Mouse (Mus musculus) neural tube, embryonic 14.5 days (tissue): ENCODE data around the gene Pfdn2. TPM values are rescaled to one million over a fixed set of nuclear protein-coding genes. Genes with fewer than 3 reads are reported as not detected.

ENCODE experiments used
- ATAC-seq: fragments of 200-750 bp; cut with Nextera tagmentation; 2 replicates; pipeline ENCODE4 v1.8.0; 2017; ENCODE audit warnings: low read depth, mild to moderate bottlenecking, moderate TSS enrichment, moderate library complexity
- H3K27ac ChIP-seq: fragments of 300-500 bp; sonication (generic); 2 replicates; pipeline ENCODE4 v1.5.1; 2014; ENCODE audit warnings: low read depth, mild to moderate bottlenecking, control low read depth, low read length, moderate library complexity, mixed read lengths
- H3K27me3 ChIP-seq: fragments of 300-500 bp; sonication (generic); 2 replicates; pipeline ENCODE4 v1.6.1; 2014; ENCODE audit warnings: low read length; ENCODE audit not compliant: control insufficient read depth, insufficient read depth
- H3K36me3 ChIP-seq: fragments of 300-500 bp; sonication (generic); 2 replicates; pipeline ENCODE4 v1.6.1; 2014; ENCODE audit warnings: low read length, mixed read lengths; ENCODE audit not compliant: control insufficient read depth, insufficient read depth
- H3K4me1 ChIP-seq: fragments of 300-500 bp; sonication (generic); 2 replicates; pipeline ENCODE4 v1.6.1; 2014; ENCODE audit warnings: low read length; ENCODE audit not compliant: control insufficient read depth, insufficient read depth
- H3K4me2 ChIP-seq: fragments of 300-500 bp; sonication (generic); 2 replicates; pipeline ENCODE4 v1.6.1; 2014; ENCODE audit warnings: mild to moderate bottlenecking, low read depth, low read length, control low read depth
- H3K4me3 ChIP-seq: fragments of 300-500 bp; sonication (generic); 2 replicates; pipeline ENCODE4 v1.5.1; 2014; ENCODE audit warnings: low read depth, low read length, control low read depth, mixed read lengths
- H3K9ac ChIP-seq: fragments of 300-500 bp; sonication (generic); replicated peaks from 2 replicates; pipeline ENCODE4 v1.6.1; 2014; ENCODE audit warnings: low read depth, mild to moderate bottlenecking, control low read depth, low read length, mixed read lengths
- H3K9me3 ChIP-seq: fragments of 300-500 bp; sonication (generic); 2 replicates; pipeline ENCODE4 v1.6.1; 2016; ENCODE audit warnings: low read length; ENCODE audit not compliant: control insufficient read depth
- WGBS: fragments of 180-500 bp; shearing (Covaris S2); extraction: QIAGEN DNeasy Blood & Tissue Kit; methylation state at CpG from one replicate; pipeline ENCODE4 v1.1.7; 2014; 5-methylcytosine and 5-hydroxymethylcytosine counted together
- polyA plus RNA-seq: library from polyadenylated mRNA; unstranded; fragments of >200 nt; fragmentation: Nextera tagmentation; extraction: Ambion mirVana; gene quantifications from 2 replicates; pipeline ENCODE4 v1.2.1, GENCODE M21; 2014

Gene Pfdn2
- polyA plus RNA-seq, 1 experiment from 2014 or later: 67.6 TPM

DNA sequence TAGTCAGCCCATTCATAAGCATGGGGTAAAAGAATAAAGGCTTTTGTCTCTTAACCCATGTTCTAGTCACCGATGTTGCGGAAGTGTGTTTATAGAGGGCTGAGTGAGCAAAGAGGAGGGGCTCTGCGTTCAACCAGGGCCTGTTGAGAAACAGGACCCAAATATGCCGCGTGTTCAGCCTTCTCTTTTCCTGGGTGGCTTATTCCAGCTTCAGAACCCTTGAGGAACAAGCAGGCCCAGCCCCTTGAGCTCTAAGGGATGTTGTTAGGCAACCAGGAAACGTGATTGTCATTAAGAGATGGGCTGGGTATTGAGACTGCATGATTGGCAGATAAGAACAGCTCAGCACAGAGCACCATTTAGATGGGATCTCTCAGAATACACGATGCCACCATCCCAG is 20.5 kb downstream of the Pfdn2 start:
- H3K4me2 ChIP-seq: no peak overlapping the region
- H3K4me3 ChIP-seq: no peak overlapping the region
- WGBS: 68% methylated on average over 7 of the region's 7 CpGs
- H3K27ac ChIP-seq: no peak overlapping the region
- ATAC-seq: no peak
- H3K9me3 ChIP-seq: no peaks in the 10 kb centered on the region
- H3K36me3 ChIP-seq: no peaks in the 10 kb centered on the region
- H3K4me1 ChIP-seq: no peaks in the 10 kb centered on the region
- H3K9ac ChIP-seq: no peak overlapping the region
- no peaks in the 10 kb centered on the region for H3K27me3 ChIP-seq

DNA sequence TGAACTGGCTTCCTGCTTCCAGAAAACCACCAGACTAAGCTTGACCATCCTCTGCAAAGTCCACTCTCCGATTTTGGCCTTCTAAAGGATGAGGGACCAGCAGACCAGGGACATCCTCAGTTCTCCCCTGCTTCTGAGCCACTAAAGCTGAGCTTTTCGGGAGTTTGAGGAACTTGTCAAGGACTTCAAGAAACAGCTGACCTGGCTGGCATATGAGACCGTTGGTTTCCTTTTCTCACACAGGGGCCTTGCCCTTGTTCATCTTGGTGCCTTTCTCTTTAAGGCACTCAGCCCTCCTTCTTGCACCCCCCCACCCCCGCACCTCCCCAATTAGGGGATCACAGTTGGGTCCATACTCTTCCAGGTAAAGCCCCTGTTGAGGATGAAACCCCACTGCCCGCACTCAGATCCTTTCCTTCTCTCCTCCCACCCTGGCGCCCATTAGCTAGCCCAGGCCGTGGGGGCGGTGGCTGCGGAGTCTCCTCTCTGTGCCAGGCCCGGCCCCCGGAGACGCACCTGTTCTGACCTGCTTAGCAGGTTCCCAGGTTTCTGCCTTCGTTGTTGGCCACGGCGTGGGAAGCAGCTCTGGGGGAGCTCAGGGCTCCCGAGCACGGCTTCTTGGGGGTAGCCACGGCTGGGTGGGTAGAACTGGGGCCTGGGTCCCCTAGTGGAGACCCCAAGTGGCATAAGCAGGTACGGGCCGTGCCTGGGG is 24.5 kb downstream of the Pfdn2 start, which contains the start of gene Nectin4:
Gene Nectin4, plus strand, starts transcription at position 255 of the 712 bp plus-strand sequence.
- no peak within 1 kb of the TSS for H3K27ac ChIP-seq
- no peak within 1 kb of the TSS for H3K4me2 ChIP-seq
- 39% methylated on average over 20 of the region's 20 CpGs for WGBS
- H3K4me1 ChIP-seq: no peaks in the 10 kb centered on the region
- no peaks in the 10 kb centered on the region for H3K9me3 ChIP-seq
- H3K9ac ChIP-seq: no peak within 1 kb of the TSS
- no peaks in the 10 kb centered on the region for H3K27me3 ChIP-seq
- no peak within 1 kb of the TSS for H3K4me3 ChIP-seq
- no peak for ATAC-seq
- H3K36me3 ChIP-seq: no peaks in the 10 kb centered on the region

DNA sequence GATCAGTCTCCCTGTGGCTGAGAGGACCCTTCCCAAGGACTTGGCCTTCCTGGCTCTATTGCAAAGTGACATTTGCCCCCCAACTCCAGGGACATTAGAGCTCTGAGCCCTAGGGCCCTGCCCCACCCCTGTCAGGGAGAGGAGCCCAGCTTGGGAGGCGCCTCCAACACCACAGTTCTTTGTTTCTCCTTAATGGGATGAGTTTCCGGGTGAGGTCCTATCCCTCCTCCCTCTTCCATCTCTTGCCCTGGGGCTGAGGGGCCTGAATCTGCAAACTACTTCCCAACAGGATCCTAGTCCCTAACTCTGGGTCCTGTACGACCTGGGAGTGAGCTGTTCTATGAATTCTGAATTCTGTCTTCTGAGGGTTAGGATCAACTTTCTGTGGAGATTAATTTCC is 27.4 kb downstream of the Pfdn2 start:
- Histone ChIP-seq H3K4me3 (no peak overlapping the region), H3K9me3 (no peaks in the 10 kb centered on the region), H3K27me3 (no peaks in the 10 kb centered on the region), H3K27ac (no peak overlapping the region), H3K4me2 (no peak overlapping the region), H3K9ac (no peak overlapping the region), H3K36me3 (no peaks in the 10 kb centered on the region), H3K4me1 (no peaks in the 10 kb centered on the region)
- WGBS: 38% methylated on average over 3 of the region's 3 CpGs
- no peak for ATAC-seq

DNA sequence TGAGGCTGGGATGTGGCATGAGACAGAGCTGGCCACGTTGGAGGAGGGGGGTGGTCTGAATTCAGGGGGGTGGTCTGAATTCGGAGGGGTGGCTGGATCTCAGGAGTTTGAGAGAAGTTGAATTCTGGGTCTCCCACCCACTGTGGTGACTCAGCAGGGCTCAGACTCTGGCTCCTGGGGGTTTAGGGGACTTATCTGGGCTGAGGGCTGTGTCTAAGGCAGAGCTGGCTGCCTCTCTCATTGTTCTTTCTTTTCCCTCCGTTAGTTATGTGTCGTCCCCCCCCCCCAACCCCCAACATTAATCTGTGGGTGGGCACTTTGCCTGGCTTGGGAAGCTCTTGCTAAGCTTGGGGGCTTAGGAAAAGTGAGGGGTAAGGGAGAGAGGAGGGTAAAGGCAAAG is 28.5 kb downstream of the Pfdn2 start:
- no peak overlapping the region for H3K4me2 ChIP-seq
- H3K27me3 ChIP-seq: no peaks in the 10 kb centered on the region
- no peaks in the 10 kb centered on the region for H3K36me3 ChIP-seq
- H3K9me3 ChIP-seq: no peaks in the 10 kb centered on the region
- ATAC-seq: no peak
- 4% methylated on average over 4 of the region's 4 CpGs for WGBS
- no peaks in the 10 kb centered on the region for H3K4me1 ChIP-seq
- H3K27ac ChIP-seq: no peak overlapping the region
- H3K4me3 ChIP-seq: no peak overlapping the region
- H3K9ac ChIP-seq: no peak overlapping the region

DNA sequence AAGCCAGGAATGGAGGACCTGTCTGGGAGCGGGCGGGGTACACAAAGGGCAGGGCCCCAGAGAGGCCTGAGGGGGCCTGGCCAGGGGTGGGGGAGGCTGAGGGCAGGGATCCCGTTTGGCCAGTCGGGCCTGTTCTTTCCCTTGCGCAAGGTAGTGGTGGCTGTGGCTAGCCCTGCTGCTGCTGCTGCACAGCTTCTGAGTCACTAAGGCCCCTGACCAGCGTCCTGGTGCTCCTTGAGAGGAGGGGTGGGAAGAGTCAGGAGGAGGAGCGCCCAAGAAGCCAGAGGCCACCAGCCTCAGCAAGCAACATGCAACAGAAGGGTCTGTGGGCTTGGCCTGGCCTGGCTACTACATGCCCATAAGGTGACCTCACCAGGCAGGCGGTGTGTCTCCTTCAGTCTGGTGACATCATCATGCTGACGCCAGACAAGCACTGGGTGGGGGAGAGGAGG is 30.2 kb downstream of the Pfdn2 start:
- 0 out of 2 replicates have a peak, but pooled peaks cover 2% of the 10 kb centered on the region for H3K4me1 ChIP-seq
- no peak overlapping the region for H3K4me2 ChIP-seq
- no peaks in the 10 kb centered on the region for H3K36me3 ChIP-seq
- no peak overlapping the region for H3K27ac ChIP-seq
- no peak for ATAC-seq
- H3K9me3 ChIP-seq: no peaks in the 10 kb centered on the region
- H3K4me3 ChIP-seq: no peak overlapping the region
- 54% methylated on average over 9 of the region's 9 CpGs for WGBS
- no peak overlapping the region for H3K9ac ChIP-seq
- H3K27me3 ChIP-seq: no peaks in the 10 kb centered on the region

DNA sequence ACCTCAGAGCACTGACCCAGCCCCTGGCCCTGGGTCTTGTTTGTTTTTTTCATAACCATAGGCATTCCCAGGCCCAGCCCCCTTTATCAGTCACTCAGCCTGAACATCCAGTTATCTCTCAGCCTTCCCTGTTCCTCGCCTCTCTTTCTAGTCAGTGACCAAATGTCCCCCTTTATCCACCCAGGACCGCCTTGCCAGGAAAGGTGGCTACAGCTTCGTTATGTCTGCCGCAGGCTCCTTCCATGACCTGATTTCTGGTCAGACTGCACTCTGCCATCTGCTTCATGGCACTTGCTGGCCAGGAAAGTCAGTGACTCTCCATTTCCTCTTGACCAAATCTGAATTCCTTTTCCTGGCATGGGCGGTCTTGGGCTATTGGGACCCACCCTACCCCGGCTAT is 32.8 kb downstream of the Pfdn2 start:
- Histone ChIP-seq H3K36me3 (no peaks in the 10 kb centered on the region), H3K9ac (no peak overlapping the region), H3K27ac (no peak overlapping the region), H3K4me1 (0 out of 2 replicates have a peak, but pooled peaks cover 2% of the 10 kb centered on the region), H3K9me3 (no peaks in the 10 kb centered on the region), H3K4me3 (no peak overlapping the region), H3K27me3 (no peaks in the 10 kb centered on the region), H3K4me2 (no peak overlapping the region)
- no peak for ATAC-seq
- 89% methylated on average over 6 of the region's 6 CpGs for WGBS

DNA sequence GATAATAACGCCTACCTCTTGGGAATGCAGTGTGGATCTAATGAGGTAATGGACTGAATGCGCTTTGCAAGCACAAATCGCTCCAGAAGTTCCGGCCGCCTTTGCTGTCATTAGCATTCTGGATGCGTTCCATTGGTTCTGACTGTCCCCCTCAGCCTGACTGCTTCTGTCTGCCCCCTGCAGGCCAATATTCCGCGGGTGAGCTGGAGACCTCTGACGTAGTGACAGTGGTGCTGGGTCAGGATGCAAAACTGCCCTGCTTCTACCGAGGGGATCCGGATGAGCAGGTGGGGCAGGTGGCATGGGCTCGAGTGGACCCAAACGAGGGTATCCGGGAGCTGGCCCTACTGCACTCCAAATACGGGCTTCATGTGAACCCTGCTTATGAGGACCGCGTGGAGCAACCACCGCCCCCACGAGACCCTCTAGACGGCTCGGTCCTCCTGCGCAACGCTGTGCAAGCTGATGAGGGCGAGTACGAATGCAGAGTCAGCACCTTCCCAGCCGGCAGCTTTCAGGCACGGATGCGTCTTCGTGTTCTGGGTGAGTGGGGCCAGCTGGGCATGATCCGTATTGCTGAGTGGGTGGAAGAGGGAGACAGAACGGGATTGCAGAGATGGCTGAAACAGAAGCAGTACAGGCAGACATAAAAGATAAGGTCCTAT is 34.6 kb downstream of the Pfdn2 start:
- 0 out of 2 replicates have a peak, but pooled peaks cover 2% of the 10 kb centered on the region for H3K4me1 ChIP-seq
- WGBS: 3% methylated on average over 31 of the region's 31 CpGs
- H3K27me3 ChIP-seq: no peaks in the 10 kb centered on the region
- peak overlapping the region; percentile 28; the same call in 1 of the 2 replicates for H3K27ac ChIP-seq
- no peaks in the 10 kb centered on the region for H3K9me3 ChIP-seq
- H3K4me3 ChIP-seq: peak overlapping the region; percentile 28
- H3K4me2 ChIP-seq: peak overlapping the region; percentile 50
- H3K36me3 ChIP-seq: no peaks in the 10 kb centered on the region
- peak; percentile 84 for ATAC-seq
- H3K9ac ChIP-seq: 0 out of 2 replicates have a peak overlapping the region, but pooled peaks have one; percentile 18

DNA sequence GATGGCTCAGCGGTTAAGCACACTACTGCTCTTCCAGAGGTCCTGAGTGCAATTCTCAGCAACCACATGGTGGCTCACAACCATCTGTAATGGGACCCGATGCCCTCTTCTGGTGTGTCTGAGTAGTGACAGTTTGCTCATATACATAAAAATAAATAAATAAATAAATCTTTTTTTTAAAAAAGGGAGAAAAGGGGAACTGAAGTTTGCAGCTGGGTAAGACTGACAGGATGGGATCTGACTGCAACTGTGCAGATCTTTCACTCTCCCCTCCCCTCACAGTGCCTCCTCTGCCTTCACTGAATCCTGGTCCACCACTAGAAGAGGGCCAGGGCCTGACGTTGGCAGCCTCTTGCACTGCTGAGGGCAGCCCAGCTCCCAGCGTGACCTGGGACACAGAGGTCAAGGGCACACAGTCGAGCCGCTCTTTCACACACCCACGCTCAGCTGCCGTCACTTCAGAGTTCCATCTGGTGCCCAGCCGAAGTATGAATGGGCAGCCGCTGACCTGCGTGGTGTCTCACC is 36.7 kb downstream of the Pfdn2 start:
- Histone ChIP-seq H3K27me3 (no peaks in the 10 kb centered on the region), H3K27ac (no peak overlapping the region), H3K4me2 (no peak overlapping the region), H3K36me3 (no peaks in the 10 kb centered on the region), H3K9ac (no peak overlapping the region), H3K4me3 (no peak overlapping the region), H3K9me3 (no peaks in the 10 kb centered on the region), H3K4me1 (0 out of 2 replicates have a peak, but pooled peaks cover 2% of the 10 kb centered on the region)
- WGBS: 83% methylated on average over 11 of the region's 11 CpGs
- ATAC-seq: no peak

DNA sequence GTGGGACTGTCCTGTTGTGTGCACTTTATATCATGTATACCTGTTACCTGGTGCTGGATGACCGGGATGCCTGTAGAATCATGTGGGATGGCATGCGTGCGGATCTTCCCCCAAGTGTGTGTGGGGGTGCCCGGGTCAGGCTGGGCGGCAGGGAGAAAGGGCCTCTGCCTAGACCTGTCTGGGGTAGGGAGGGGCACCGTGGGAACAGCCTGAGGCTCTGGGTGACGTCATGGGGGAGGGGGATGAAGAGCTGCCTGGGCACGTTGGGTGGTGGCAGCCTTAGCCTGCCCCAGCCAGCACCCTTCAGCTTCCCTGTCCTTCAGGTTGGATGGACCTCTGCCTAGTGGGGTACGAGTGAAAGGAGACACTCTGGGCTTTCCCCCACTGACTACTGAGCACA is 38.9 kb downstream of the Pfdn2 start:
- WGBS: 75% methylated on average over 9 of the region's 9 CpGs
- Histone ChIP-seq H3K4me1 (0 out of 2 replicates have a peak, but pooled peaks cover 2% of the 10 kb centered on the region), H3K36me3 (no peaks in the 10 kb centered on the region), H3K4me3 (no peak overlapping the region), H3K27me3 (no peaks in the 10 kb centered on the region), H3K9ac (no peak overlapping the region), H3K9me3 (no peaks in the 10 kb centered on the region), H3K27ac (no peak overlapping the region), H3K4me2 (no peak overlapping the region)
- no peak for ATAC-seq
